Comparison of ENCODE assay signal across 8 mouse cellular contexts in the genomic region with DNA sequence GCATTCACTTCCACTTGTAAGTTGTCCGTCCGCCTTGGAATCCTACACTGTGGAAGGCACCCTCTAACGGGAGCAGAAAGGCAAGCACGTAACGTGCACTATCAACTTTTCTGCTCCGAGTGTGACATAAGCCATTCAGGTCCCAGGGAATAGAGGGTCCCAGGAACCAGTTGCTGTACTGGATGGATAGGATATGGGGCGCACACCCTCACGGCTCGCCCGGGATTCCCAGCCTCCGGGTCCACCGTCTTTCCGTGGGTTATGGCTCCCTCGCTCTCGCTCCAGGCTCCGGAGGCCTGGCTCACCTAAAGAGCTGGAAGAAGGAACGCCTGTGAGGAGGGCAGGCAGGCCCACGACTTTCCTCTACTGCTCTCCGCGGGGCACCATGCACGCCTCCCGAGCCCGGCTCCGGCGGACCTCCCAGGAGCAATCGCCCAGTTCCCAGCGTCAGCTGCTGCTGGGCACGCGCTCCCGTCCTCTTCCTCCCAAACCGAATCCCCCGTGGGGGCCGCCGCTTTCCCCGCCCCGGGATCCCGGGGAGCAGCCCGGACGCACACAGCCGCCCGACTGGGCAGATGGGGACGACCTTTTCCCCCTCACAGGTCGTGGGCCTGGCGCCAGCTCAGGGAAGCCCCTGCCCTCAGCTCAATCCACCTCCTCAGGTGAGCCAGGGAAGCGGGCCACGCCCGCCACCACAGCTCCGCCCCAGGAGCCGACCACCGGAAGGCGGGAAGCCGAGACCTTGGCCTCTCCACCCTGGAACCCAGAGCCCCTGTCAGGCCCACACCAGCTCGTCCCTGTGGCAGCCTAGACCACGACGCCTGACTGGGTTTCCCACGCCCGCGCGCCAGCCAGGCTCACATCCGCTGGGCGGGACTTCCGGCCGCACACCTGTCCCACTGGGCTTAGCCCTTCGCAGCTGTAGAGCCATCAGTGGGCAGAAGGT. TPM values are rescaled to one million over a fixed set of nuclear protein-coding genes. Genes with fewer than 3 reads are reported as not detected.
DNase-seq lines count a peak whose midpoint lies in the region; ATAC-seq and TF ChIP-seq lines count a peak whose summit lies in the region.

A gene (minus strand): TSS at position 850 of the 946 bp plus-strand sequence.

- H3K4me3 ChIP-seq in ES-E14 (ENCODE audit: insufficient read depth in 1 of 2, low read depth in 1 of 2, low read length in 2 of 2, poor library complexity in 1 of 2, severe bottlenecking in 1 of 2), result peak within 1 kb of the TSS; percentile 70 to 72
- peak within 1 kb of the TSS; percentile 56 for H3K4me3 ChIP-seq in forebrain, embryonic 16.5 days (replicated peaks; ENCODE audit: low read length)
- peak within 1 kb of the TSS; percentile 54 for H3K4me3 ChIP-seq in hindbrain, embryonic 11.5 days (ENCODE audit: low read depth, low read length)

- H3K4me1 ChIP-seq in ES-E14 (ENCODE audit: control insufficient read depth in 2 of 2, insufficient read depth in 2 of 2, low read length in 2 of 2, poor library complexity in 1 of 2), result peaks cover 0 to 2% of the 10 kb centered on the region in 2 experiments; a peak in 1 of 4 replicates
- peaks cover 10% of the 10 kb centered on the region for H3K4me1 ChIP-seq in forebrain, embryonic 16.5 days (replicated peaks; ENCODE audit: control insufficient read depth, insufficient read depth, low read length)
- no peaks in the 10 kb centered on the region for H3K4me1 ChIP-seq in hindbrain, embryonic 11.5 days (replicated peaks; ENCODE audit: control insufficient read depth, insufficient read depth, low read length)

- H3K4me2 ChIP-seq in forebrain, embryonic 16.5 days (ENCODE audit: low read length), result peak within 1 kb of the TSS; percentile 98
- peak within 1 kb of the TSS; percentile 100 for H3K4me2 ChIP-seq in hindbrain, embryonic 11.5 days (replicated peaks; ENCODE audit: low read depth, low read length)

- peak within 1 kb of the TSS; percentile 79 for H3K9ac ChIP-seq in ES-E14 (ENCODE audit: insufficient read depth, low read depth, low read length, poor library complexity, severe bottlenecking)
- H3K9ac ChIP-seq in forebrain, embryonic 16.5 days (replicated peaks; ENCODE audit: low read depth, low read length), result peak within 1 kb of the TSS; percentile 76
- peak within 1 kb of the TSS; percentile 70 for H3K9ac ChIP-seq in hindbrain, embryonic 11.5 days (ENCODE audit: low read depth, low read length)

- no peaks in the 10 kb centered on the region; the same call in 1 of the 2 replicates for H3K36me3 ChIP-seq in ES-E14 (ENCODE audit: control insufficient read depth, insufficient read depth, low read length, poor library complexity, severe bottlenecking)
- peaks cover 6% of the 10 kb centered on the region; the same call in 1 of the 2 replicates for H3K36me3 ChIP-seq in forebrain, embryonic 16.5 days (ENCODE audit: control insufficient read depth, insufficient read depth)
- no peaks in the 10 kb centered on the region for H3K36me3 ChIP-seq in hindbrain, embryonic 11.5 days (ENCODE audit: control insufficient read depth, insufficient read depth, low read length)

- H3K27ac ChIP-seq in ES-E14 (ENCODE audit: insufficient read depth, low read depth, low read length, poor library complexity, severe bottlenecking), result no peak within 1 kb of the TSS
- no peak within 1 kb of the TSS for H3K27ac ChIP-seq in forebrain, embryonic 16.5 days (ENCODE audit: low read length)
- no peak within 1 kb of the TSS for H3K27ac ChIP-seq in hindbrain, embryonic 11.5 days (ENCODE audit: low read depth, low read length)

- peak; percentile 84 for ATAC-seq in forebrain, embryonic 16.5 days
- ATAC-seq in hindbrain, embryonic 11.5 days (ENCODE audit: low FRiP score), result peak; percentile 84

- in situ Hi-C loops in ES-E14 (cut with MboI; ENCODE audit: low sequenced_read_pairs in 2 of 2, unreplicated experiment in 2 of 2), result no loop called here

- H3K9me3 ChIP-seq in ES-E14 (ENCODE audit: control insufficient read depth, insufficient read depth, low read depth, low read length), result no peaks in the 10 kb centered on the region
- H3K9me3 ChIP-seq in forebrain, embryonic 16.5 days (ENCODE audit: control insufficient read depth, low read length), result no peaks in the 10 kb centered on the region
- H3K9me3 ChIP-seq in hindbrain, embryonic 11.5 days (ENCODE audit: control insufficient read depth, low read length), result no peaks in the 10 kb centered on the region

- DNase-seq in ES-E14 (ENCODE audit: low read depth, low spot score), result peak; percentile 24
- peak; percentile 38 to 57 for DNase-seq in cerebellum, adult 18-20 months
- DNase-seq in hindbrain, embryonic 11.5 days (ENCODE audit: low spot score), result peak; percentile 55
- peak; percentile 11 to 18 for DNase-seq in layer of hippocampus, postnatal 36 days
- peak; percentile 23 for DNase-seq in lung, postnatal 25 days (ENCODE audit: low spot score)
- peak; percentile 64 for DNase-seq in retina, embryonic 14.5 days (ENCODE audit: low spot score)
- peak; percentile 61 for DNase-seq in thymus, postnatal 4 days

- H3K27me3 ChIP-seq in forebrain, embryonic 16.5 days (replicated peaks; ENCODE audit: control insufficient read depth, insufficient read depth, low read length), result no peaks in the 10 kb centered on the region
- H3K27me3 ChIP-seq in hindbrain, embryonic 11.5 days (ENCODE audit: control insufficient read depth, insufficient read depth, low read length), result no peaks in the 10 kb centered on the region

- 3% methylated on average over 64 of the region's 64 CpGs for WGBS in forebrain, embryonic 16.5 days
- WGBS in hindbrain, embryonic 11.5 days, result 2% methylated on average over 64 of the region's 64 CpGs

TF ChIP-seq in ES-E14, 5 proteins besides CTCF, POLR2A, EP300 and RAD21:
- TF ChIP-seq HCFC1 (IDR thresholded peaks at IDR 0.05; ENCODE audit: borderline replicate concordance, insufficient read depth, low read length) (no peak), CHD2 (IDR thresholded peaks at IDR 0.05; ENCODE audit: low read depth, low read length) (no peak), ZC3H11A (IDR thresholded peaks at IDR 0.05; ENCODE audit: borderline replicate concordance, low read depth, low read length) (no peak), MAFK (IDR thresholded peaks at IDR 0.05; ENCODE audit: insufficient read depth, low read depth, low read length) (no peak), ZNF384 (IDR thresholded peaks at IDR 0.05; ENCODE audit: low read depth, low read length) (no peak)

RNA-seq across cellular contexts. Expression of the gene that starts here (rescaled TPM):
- total RNA-seq in ES-E14 (2012; rRNA removed), result 0.26 and 0.45 TPM in 2 replicates
- polyA plus RNA-seq in forebrain, embryonic 16.5 days (2015; fragmentation: Nextera tagmentation; extraction: Ambion mirVana), result 0.16 and 0.25 TPM in 2 replicates
- 0.10 TPM in 1 of 2 replicates, not detected in the other for polyA plus RNA-seq in hindbrain, embryonic 11.5 days (2014; fragmentation: Nextera tagmentation; extraction: Ambion mirVana)
- total RNA-seq in layer of hippocampus, postnatal 36 days (2021), result under 1 TPM; 0.35 to 0.66 TPM

Comparison
In these comparisons a context has a peak if more than half of its experiments do, and no peak if none do; other contexts are left out.
1. Peak in DNase-seq, H3K4me3 ChIP-seq and H3K9ac ChIP-seq in ES-E14; RNA of the gene not detected or under 1 TPM.
2. Peak in ATAC-seq, H3K4me3 ChIP-seq, H3K9ac ChIP-seq and H3K4me2 ChIP-seq in forebrain, embryonic 16.5 days; RNA of the gene not detected or under 1 TPM.
3. Peak in DNase-seq, ATAC-seq, H3K4me3 ChIP-seq, H3K9ac ChIP-seq and H3K4me2 ChIP-seq in hindbrain, embryonic 11.5 days; RNA of the gene not detected or under 1 TPM.
4. Peak in DNase-seq in layer of hippocampus, postnatal 36 days; RNA of the gene not detected or under 1 TPM.